Mouse (Mus musculus) stomach, embryonic 14.5 days (tissue): ENCODE results near the gene Pnpla2. TPM values are rescaled to one million over a fixed set of nuclear protein-coding genes. Genes with fewer than 3 reads are reported as not detected.

Source experiments
- ATAC-seq: fragments of 200-750 bp; cut with Nextera tagmentation; 2 replicates; pipeline ENCODE4 v1.8.0; 2017; ENCODE audit warnings: low read depth, moderate TSS enrichment; ENCODE audit not compliant: insufficient number of reproducible peaks, insufficient read depth, low FRiP score
- H3K27ac ChIP-seq: fragments of 300-500 bp; sonication (generic); 2 replicates; pipeline ENCODE4 v1.5.1; 2014; ENCODE audit warnings: mild to moderate bottlenecking, low read length, moderate library complexity, mixed read lengths
- H3K27me3 ChIP-seq: fragments of 300-500 bp; sonication (generic); 2 replicates; pipeline ENCODE4 v1.6.1; 2014; ENCODE audit warnings: low read length, control low read depth, mixed read lengths; ENCODE audit not compliant: control insufficient read depth, insufficient read depth
- H3K36me3 ChIP-seq: fragments of 300-500 bp; sonication (generic); 2 replicates; pipeline ENCODE4 v1.6.1; 2014; ENCODE audit warnings: mild to moderate bottlenecking, control low read depth, low read length, moderate library complexity, mixed read lengths; ENCODE audit not compliant: control insufficient read depth, insufficient read depth
- H3K4me1 ChIP-seq: fragments of 300-500 bp; sonication (generic); 2 replicates; pipeline ENCODE4 v1.6.1; 2014; ENCODE audit warnings: low read length, control low read depth, mixed read lengths; ENCODE audit not compliant: control insufficient read depth, insufficient read depth
- H3K4me2 ChIP-seq: fragments of 300-500 bp; sonication (generic); replicated peaks from 2 replicates; pipeline ENCODE4 v1.6.1; 2014; ENCODE audit warnings: low read depth, low read length, control low read depth
- H3K4me3 ChIP-seq: fragments of 300-500 bp; sonication (generic); 2 replicates; pipeline ENCODE4 v1.5.1; 2014; ENCODE audit warnings: low read depth, low read length, control low read depth
- H3K9ac ChIP-seq: fragments of 300-500 bp; sonication (generic); replicated peaks from 2 replicates; pipeline ENCODE4 v1.6.1; 2014; ENCODE audit warnings: low read depth, mild to moderate bottlenecking, control low read depth, low read length, moderate library complexity, mixed read lengths
- H3K9me3 ChIP-seq: fragments of 300-500 bp; sonication (generic); 2 replicates; pipeline ENCODE4 v1.6.1; 2016; ENCODE audit warnings: low read depth, low read length, control low read depth; ENCODE audit not compliant: control insufficient read depth
- WGBS: fragments of 180-500 bp; shearing (Covaris S2); extraction: QIAGEN DNeasy Blood & Tissue Kit; methylation state at CpG from one replicate; pipeline ENCODE4 v1.1.7; 2014; 5-methylcytosine and 5-hydroxymethylcytosine counted together
- polyA plus RNA-seq: library from polyadenylated mRNA; unstranded; fragments of >200 nt; fragmentation: Nextera tagmentation; extraction: Ambion mirVana; gene quantifications from 2 replicates; pipeline ENCODE4 v1.2.1, GENCODE M21; 2014

Gene Pnpla2
- polyA plus RNA-seq, 1 experiment from 2014 or later, result 21.7 TPM

GRCm38 (mm10) chr7:141435129-141435855, 19.7 kb upstream of the Pnpla2 start:
- peaks cover 26% of the 10 kb centered on the region for H3K4me1 ChIP-seq
- peak overlapping the region; percentile 57 for H3K4me2 ChIP-seq
- H3K27me3 ChIP-seq, result no peaks in the 10 kb centered on the region
- H3K4me3 ChIP-seq, result peak overlapping the region; percentile 33
- no peaks in the 10 kb centered on the region for H3K9me3 ChIP-seq
- H3K9ac ChIP-seq, result no peak overlapping the region; the same call in 1 of the 2 replicates
- peak; percentile 30; the same call in 1 of the 2 replicates for ATAC-seq
- 4% methylated on average over 17 of the region's 17 CpGs for WGBS
- H3K36me3 ChIP-seq, result peaks cover 36% of the 10 kb centered on the region
- H3K27ac ChIP-seq, result peak overlapping the region; percentile 21; the same call in 1 of the 2 replicates

GRCm38 (mm10) chr7:141435856-141436522, 19.0 kb upstream of the Pnpla2 start:
- Histone ChIP-seq H3K4me3 (no peak overlapping the region), H3K4me2 (no peak overlapping the region; the same call in 1 of the 2 replicates), H3K9me3 (no peaks in the 10 kb centered on the region), H3K27ac (no peak overlapping the region), H3K9ac (no peak overlapping the region), H3K27me3 (no peaks in the 10 kb centered on the region), H3K4me1 (peaks cover 24% of the 10 kb centered on the region), H3K36me3 (peaks cover 30% of the 10 kb centered on the region)
- 80% methylated on average over 9 of the region's 9 CpGs for WGBS
- no peak for ATAC-seq

GRCm38 (mm10) chr7:141436523-141436892, 18.5 kb upstream of the Pnpla2 start:
- H3K4me1 ChIP-seq, result peaks cover 24% of the 10 kb centered on the region
- no peaks in the 10 kb centered on the region for H3K27me3 ChIP-seq
- peak overlapping the region; percentile 90 for H3K4me2 ChIP-seq
- peak overlapping the region; percentile 68 for H3K4me3 ChIP-seq
- no peak overlapping the region; the same call in 1 of the 2 replicates for H3K9ac ChIP-seq
- ATAC-seq, result no peak
- 65% methylated on average over 2 of the region's 2 CpGs for WGBS
- peaks cover 30% of the 10 kb centered on the region for H3K36me3 ChIP-seq
- no peak overlapping the region for H3K27ac ChIP-seq
- no peaks in the 10 kb centered on the region for H3K9me3 ChIP-seq

- Histone ChIP-seq H3K36me3 (peaks cover 22% of the 10 kb centered on the region), H3K4me1 (peaks cover 28% of the 10 kb centered on the region), H3K9me3 (no peaks in the 10 kb centered on the region), H3K4me3 (peak within 1 kb of the TSS; percentile 68), H3K27ac (peak within 1 kb of the TSS; percentile 1; the same call in 1 of the 2 replicates), H3K9ac (peak within 1 kb of the TSS; percentile 69), H3K27me3 (no peaks in the 10 kb centered on the region), H3K4me2 (peak within 1 kb of the TSS; percentile 90)
- ATAC-seq, result peak; percentile 74
- WGBS, result 5% methylated on average over 53 of the region's 53 CpGs
Observed at GRCm38 (mm10) chr7:141437178-141438120, 17.5 kb upstream of the Pnpla2 start, which contains the start of gene Slc25a22. Gene Slc25a22, minus strand, starts transcription at chr7:141437892.

GRCm38 (mm10) chr7:141438201-141438968, 16.6 kb upstream of the Pnpla2 start:
- Histone ChIP-seq H3K4me2 (no peak overlapping the region), H3K27me3 (no peaks in the 10 kb centered on the region), H3K4me1 (peaks cover 35% of the 10 kb centered on the region), H3K9ac (no peak overlapping the region), H3K4me3 (no peak overlapping the region), H3K9me3 (no peaks in the 10 kb centered on the region), H3K36me3 (peaks cover 15% of the 10 kb centered on the region; the same call in 1 of the 2 replicates), H3K27ac (no peak overlapping the region)
- WGBS, result 92% methylated on average over 12 of the region's 12 CpGs
- no peak for ATAC-seq

- Histone ChIP-seq H3K9ac (no peak overlapping the region), H3K4me2 (no peak overlapping the region), H3K36me3 (peaks cover 15% of the 10 kb centered on the region; the same call in 1 of the 2 replicates), H3K4me3 (no peak overlapping the region), H3K4me1 (peaks cover 36% of the 10 kb centered on the region; the same call in 1 of the 2 replicates), H3K9me3 (no peaks in the 10 kb centered on the region), H3K27ac (no peak overlapping the region), H3K27me3 (no peaks in the 10 kb centered on the region)
- WGBS, result 93% methylated on average over 10 of the region's 10 CpGs
- ATAC-seq, result no peak
Observed at GRCm38 (mm10) chr7:141439140-141439679, 15.8 kb upstream of the Pnpla2 start.

- peaks cover 15% of the 10 kb centered on the region; the same call in 1 of the 2 replicates for H3K36me3 ChIP-seq
- H3K4me3 ChIP-seq, result no peak overlapping the region
- WGBS, result 91% methylated on average over 11 of the region's 11 CpGs
- no peak overlapping the region for H3K4me2 ChIP-seq
- peaks cover 37% of the 10 kb centered on the region; the same call in 1 of the 2 replicates for H3K4me1 ChIP-seq
- no peaks in the 10 kb centered on the region for H3K27me3 ChIP-seq
- H3K27ac ChIP-seq, result no peak overlapping the region
- no peaks in the 10 kb centered on the region for H3K9me3 ChIP-seq
- H3K9ac ChIP-seq, result no peak overlapping the region
- ATAC-seq, result no peak
Observed at GRCm38 (mm10) chr7:141439811-141440210, 15.2 kb upstream of the Pnpla2 start.
